Mouse (Mus musculus) gastrocnemius, postnatal 4 days (tissue): ENCODE data around the gene Pkd1. TPM values are rescaled to one million over a fixed set of nuclear protein-coding genes. Genes with fewer than 3 reads are reported as not detected.

Source experiments
- DNase-seq, 2 experiments: peaks; one replicate each; pipeline ENCODE4 v3.0.0; 2021 to 2022; ENCODE audit warnings: low spot score in 2 of 2, mixed read lengths in 2 of 2
- total RNA-seq, 2 experiments: library from RNA; stranded (reverse); gene quantifications; 2 replicates each; pipeline ENCODE4 v1.2.3; 2021

Gene Pkd1
- total RNA-seq, 2 experiments from 2014 or later, result 60.5 to 66.7 TPM

GRCm38 (mm10) chr17:24597989-24598388 is 48.4 kb downstream of the Pkd1 start:
- DNase-seq, result no peak

GRCm38 (mm10) chr17:24600502-24600901 is 50.9 kb downstream of the Pkd1 start:
- DNase-seq, result no peak

- DNase-seq, result no peak
Measured at GRCm38 (mm10) chr17:24603961-24604360, 54.3 kb downstream of the Pkd1 start.

DNA sequence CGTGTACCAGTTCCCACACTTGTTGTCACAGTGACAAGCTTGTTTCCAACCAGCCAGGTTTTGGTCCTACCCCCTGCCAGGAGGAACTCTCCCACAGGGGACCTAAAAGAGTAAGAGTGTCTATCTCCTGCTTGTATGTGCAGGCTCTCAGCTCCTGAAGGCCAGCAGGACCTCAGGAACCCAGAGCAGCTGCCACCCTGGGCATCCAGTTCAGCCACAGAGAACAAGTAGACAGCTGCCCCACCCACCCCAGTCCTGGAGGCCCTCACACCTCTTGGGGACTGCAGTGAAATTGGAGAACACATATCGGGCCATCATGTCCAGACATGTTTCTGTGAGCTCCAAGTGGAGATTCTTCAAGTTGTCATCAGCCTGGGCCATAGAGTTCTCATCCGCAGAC is 54.9 kb downstream of the Pkd1 start:
- no peak for DNase-seq

- DNase-seq, result no peak
Measured at GRCm38 (mm10) chr17:24608370-24608769, 58.7 kb downstream of the Pkd1 start.

DNA sequence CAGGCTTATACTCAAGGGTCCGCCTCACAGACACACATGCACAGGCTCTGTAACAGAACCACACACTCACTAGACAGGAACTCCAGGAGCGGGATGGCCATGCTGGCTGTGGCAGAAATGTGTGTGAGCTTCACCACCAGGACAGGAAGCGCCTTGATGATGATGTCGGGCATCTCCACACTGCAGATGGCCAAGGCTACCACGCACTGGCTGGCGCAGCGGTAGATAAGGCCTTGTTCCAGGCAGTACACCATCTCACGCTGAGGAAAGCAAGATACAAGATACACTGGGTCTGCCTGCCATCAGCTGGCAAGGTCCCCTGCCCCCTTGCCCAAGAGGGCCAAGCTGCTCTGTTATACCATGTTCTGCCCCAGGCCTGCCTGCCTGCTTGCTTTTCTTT is 59.2 kb downstream of the Pkd1 start:
- DNase-seq, result no peak

DNA sequence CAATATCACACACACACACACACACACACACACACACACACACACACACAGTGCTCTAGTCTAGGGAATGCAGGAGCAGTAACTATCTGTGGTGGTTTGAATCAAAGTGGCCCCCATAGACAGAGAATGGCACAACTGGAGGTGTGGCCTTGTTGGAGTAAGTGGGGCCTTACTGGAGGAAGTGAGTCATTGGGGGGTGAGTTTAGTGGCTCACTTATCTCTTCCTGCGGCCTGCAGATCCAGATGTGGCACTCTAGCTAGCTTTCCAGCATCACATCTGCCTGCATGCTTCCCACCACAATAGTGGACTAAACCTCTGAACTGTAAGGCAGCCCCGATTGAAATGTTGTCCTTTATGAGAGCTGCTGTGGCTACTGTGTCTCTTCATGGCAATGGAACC is 61.1 kb downstream of the Pkd1 start:
- DNase-seq, result no peak

- no peak for DNase-seq
Measured at GRCm38 (mm10) chr17:24617561-24618194, 68.0 kb downstream of the Pkd1 start.

DNA sequence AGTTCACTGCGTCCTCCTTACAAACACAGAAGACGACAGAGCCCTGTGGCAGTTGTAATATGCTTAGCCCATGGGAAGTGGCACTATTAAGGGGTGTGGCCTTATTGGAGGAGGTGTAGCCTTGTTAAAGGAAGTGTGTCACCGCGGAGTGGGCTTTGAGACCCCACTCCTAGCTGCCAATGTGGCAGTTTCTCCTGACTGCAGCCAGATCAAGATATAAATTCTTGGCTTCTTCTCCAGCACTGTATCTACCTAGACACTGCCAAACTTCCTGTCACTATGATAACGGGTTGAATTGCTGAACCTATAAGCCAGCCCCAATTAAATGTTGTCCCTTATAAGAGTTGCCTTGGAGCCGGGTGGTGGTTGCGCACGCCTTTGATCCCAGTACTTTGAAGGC is 75.8 kb downstream of the Pkd1 start:
- DNase-seq, result no peak

GRCm38 (mm10) chr17:24628646-24629045 is 79.0 kb downstream of the Pkd1 start:
- DNase-seq, result peak in 1 of 2 experiments; percentile 59

DNA sequence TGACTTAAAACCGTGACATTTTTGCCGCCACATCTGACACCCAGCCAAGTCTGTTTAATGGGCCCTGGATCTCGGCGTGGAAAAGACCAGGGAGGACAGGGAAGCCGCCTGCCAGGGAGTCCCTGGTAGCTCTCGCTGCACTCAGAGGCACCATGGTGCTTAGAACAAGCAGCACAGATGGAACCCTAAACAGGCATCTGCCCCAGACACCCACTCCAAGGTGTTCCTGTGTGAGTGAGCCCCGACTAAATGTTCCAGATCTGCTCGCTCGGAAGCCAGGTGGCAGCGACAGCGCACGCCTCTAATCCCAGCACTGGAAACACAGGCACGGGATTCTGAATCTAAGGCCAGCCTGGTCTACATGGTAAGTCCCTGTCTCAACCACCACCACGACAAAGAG is 80.4 kb downstream of the Pkd1 start:
- DNase-seq, result no peak

DNA sequence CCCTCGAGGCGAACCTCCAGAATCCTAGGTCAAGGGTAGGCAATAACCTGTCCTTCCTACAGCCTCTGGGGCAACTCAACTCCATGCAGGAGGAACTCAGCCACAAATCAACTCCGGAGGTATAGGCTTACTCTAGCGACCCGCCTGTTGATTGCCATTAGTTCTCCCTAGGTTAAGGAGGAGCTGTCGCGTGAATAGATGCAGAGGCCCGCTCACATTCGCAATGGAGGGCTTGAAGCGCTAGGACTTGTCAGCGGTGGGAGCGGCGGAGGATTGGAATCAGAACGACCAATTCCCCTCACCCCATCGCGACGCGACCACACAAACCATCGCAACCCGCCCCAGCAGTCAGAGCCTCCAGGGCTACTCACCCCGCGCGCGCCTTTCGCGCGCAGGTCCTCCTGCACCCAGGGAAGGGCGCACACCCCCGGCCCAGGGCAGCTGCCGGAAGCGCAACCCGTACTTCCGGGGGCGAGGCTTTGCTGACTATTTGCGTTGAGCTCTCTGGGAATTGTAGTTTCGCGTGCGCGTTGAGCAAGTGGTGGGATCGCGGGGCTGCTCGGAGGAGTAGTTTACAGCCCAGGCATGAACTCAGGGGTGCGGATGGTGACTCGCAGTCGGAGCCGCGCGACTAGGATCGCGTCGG is 82.7 kb downstream of the Pkd1 start, which contains the start of the genes Tsc2 and Nthl1:
Gene Tsc2, minus strand, starts transcription at position 464 of the 646 bp plus-strand sequence.
Gene Nthl1, plus strand, starts transcription at position 514 of the 646 bp plus-strand sequence.
- DNase-seq, result peak; percentile 67 to 84

GRCm38 (mm10) chr17:24632813-24633449 is 83.3 kb downstream of the Pkd1 start:
- DNase-seq, result peak in 1 of 2 experiments; percentile 78

GRCm38 (mm10) chr17:24633831-24634230 is 84.2 kb downstream of the Pkd1 start:
- no peak for DNase-seq

- no peak for DNase-seq
Measured at GRCm38 (mm10) chr17:24635024-24635423, 85.4 kb downstream of the Pkd1 start.

GRCm38 (mm10) chr17:24635694-24636093 is 86.1 kb downstream of the Pkd1 start:
- no peak for DNase-seq

DNA sequence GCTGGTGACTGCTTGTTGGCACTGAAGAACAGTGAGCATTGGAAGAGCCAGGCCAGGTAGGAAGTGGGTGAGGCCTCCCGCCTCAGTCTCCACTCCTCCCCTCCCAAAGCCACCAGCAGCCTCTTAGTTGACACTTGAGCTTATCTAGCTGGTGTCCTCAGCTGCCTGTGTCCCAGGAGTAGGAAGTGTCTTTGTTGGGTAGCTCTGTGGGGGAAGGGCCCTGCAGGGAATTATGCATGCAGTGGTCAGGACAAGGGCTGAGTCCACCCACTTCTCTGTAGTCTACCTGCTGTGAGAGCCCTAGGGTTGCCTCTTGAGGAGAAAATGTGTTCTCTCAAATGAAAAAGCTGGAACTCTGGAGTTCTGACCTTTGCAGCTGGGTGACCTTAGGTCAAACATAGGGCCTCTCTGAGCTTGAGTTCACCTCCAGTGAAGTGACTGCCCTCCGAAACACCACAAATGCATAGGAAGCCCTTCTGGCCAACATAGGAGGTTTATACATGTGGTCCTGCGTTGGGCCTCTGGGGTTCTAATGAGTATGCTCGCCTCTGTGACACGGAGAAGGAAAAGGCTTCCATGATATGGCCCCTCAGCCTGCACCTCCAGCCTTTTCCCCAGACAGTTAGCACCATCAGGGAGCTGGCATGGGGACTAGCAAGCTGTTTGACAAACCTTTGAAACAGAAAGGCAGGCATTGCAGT is 87.3 kb downstream of the Pkd1 start:
- DNase-seq, result no peak

DNA sequence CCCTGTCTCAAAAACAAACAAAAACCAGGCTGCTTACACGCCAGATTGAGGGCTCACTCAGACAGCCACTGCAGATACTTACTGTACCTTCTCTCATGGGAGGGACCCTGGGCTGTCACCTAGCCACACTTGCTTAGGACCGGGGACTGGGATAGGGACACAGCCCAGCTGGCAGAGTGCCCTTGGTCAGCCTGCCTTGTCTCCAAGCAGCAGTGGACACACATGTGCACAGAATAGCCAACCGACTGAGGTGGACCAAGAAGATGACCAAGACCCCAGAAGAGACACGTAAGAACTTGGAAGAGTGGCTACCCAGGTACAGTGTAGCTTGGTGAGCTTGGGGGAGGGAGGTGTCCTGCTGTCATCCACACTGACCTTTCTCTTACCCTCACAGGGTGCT is 88.6 kb downstream of the Pkd1 start:
- no peak for DNase-seq

DNA sequence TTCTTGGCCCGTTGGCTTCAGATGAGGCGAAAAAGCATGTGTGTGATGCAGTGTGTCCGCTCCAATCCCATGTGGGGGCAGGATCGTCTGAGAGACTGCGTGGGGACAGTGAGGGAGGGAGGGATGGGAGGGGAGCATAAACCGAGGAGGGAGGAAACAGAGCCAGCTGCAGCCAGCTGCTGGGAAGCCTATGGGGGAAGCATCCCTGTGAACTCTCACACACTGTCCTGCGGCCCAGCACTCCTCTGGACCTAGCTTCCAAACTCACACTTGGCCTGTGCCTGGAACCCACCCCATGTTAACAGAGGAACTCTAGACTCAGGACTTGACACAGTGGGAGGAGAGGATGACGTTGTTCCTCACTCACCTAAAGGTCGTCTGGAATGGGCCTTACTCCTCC is 89.2 kb downstream of the Pkd1 start:
- peak in 1 of 2 experiments; percentile 66 for DNase-seq

GRCm38 (mm10) chr17:24639571-24639988 is 89.9 kb downstream of the Pkd1 start:
- peak in 1 of 2 experiments; percentile 43 for DNase-seq

- DNase-seq, result no peak
Measured at GRCm38 (mm10) chr17:24640119-24640518, 90.5 kb downstream of the Pkd1 start.

DNA sequence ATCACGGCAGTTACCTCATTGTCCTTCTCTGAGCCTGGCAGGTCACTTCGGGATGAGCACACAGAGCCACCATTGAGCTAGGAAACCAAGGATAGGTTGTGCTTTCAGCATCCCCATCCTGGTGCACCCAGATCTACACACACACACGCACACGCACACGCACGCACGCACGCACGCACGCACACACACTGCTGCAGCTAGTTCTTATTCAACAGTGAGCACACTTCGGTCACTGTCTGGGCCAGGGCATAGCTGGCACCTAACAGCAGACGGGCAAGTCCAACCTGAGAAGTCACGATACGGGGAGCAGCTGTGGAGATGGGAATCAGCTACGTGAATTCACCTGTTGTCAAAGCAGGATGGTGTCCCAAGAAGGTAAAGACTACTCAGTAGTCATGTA is 90.9 kb downstream of the Pkd1 start:
- DNase-seq, result no peak
